Mouse (Mus musculus): ENCODE results near the gene Stk38. TPM values are rescaled to one million over a fixed set of nuclear protein-coding genes. Genes with fewer than 3 reads are reported as not detected.

The Stk38 gene
- polyA plus RNA-seq, 1 experiment from 2014 or later, result 118 TPM

- 87% methylated on average over 7 of the region's 7 CpGs for WGBS
- H3K4me2 ChIP-seq (ENCODE audit: low read depth, low read length), result no peak overlapping the region
- no peaks in the 10 kb centered on the region for H3K36me3 ChIP-seq (ENCODE audit: control insufficient read depth, insufficient read depth, low read length)
- H3K4me3 ChIP-seq (replicated peaks; ENCODE audit: low read length), result no peak overlapping the region
- no peak overlapping the region for H3K27ac ChIP-seq (ENCODE audit: low read length)
- H3K4me1 ChIP-seq (ENCODE audit: control insufficient read depth, insufficient read depth, low read length), result no peaks in the 10 kb centered on the region
- H3K9ac ChIP-seq (ENCODE audit: low read length), result no peak overlapping the region
- no peak for ATAC-seq (ENCODE audit: insufficient read depth, low FRiP score)
- 0 out of 2 replicates have a peak, but pooled peaks cover 6% of the 10 kb centered on the region for H3K9me3 ChIP-seq (replicated peaks; ENCODE audit: control insufficient read depth, low read length)
- H3K27me3 ChIP-seq (ENCODE audit: control insufficient read depth, insufficient read depth, low read length), result no peaks in the 10 kb centered on the region
Measured at GRCm38 (mm10) chr17:28944481-28944880, 63.3 kb downstream of the Stk38 start.

- Histone ChIP-seq H3K27ac (ENCODE audit: low read length) (no peak within 1 kb of the TSS), H3K4me1 (ENCODE audit: control insufficient read depth, insufficient read depth, low read length) (no peaks in the 10 kb centered on the region), H3K4me3 (replicated peaks; ENCODE audit: low read length) (no peak within 1 kb of the TSS), H3K27me3 (ENCODE audit: control insufficient read depth, insufficient read depth, low read length) (no peaks in the 10 kb centered on the region), H3K4me2 (ENCODE audit: low read depth, low read length) (no peak within 1 kb of the TSS), H3K9me3 (replicated peaks; ENCODE audit: control insufficient read depth, low read length) (0 out of 2 replicates have a peak, but pooled peaks cover 6% of the 10 kb centered on the region), H3K9ac (ENCODE audit: low read length) (no peak within 1 kb of the TSS), H3K36me3 (ENCODE audit: control insufficient read depth, insufficient read depth, low read length) (no peaks in the 10 kb centered on the region)
- ATAC-seq (ENCODE audit: insufficient read depth, low FRiP score), result no peak
- 78% methylated on average over 7 of the region's 7 CpGs for WGBS
Measured at GRCm38 (mm10) chr17:28943740-28944139, 64.1 kb downstream of the Stk38 start, which contains the start of gene Pxt1. Pxt1 (minus strand) TSS chr17:28943840.

GRCm38 (mm10) chr17:28942101-28942500 lies 65.7 kb downstream of the Stk38 start:
- no peaks in the 10 kb centered on the region for H3K27me3 ChIP-seq (ENCODE audit: control insufficient read depth, insufficient read depth, low read length)
- no peak for ATAC-seq (ENCODE audit: insufficient read depth, low FRiP score)
- H3K9me3 ChIP-seq (replicated peaks; ENCODE audit: control insufficient read depth, low read length), result 0 out of 2 replicates have a peak, but pooled peaks cover 2% of the 10 kb centered on the region
- 70% methylated on average over 10 of the region's 11 CpGs for WGBS
- H3K36me3 ChIP-seq (ENCODE audit: control insufficient read depth, insufficient read depth, low read length), result no peaks in the 10 kb centered on the region
- H3K4me1 ChIP-seq (ENCODE audit: control insufficient read depth, insufficient read depth, low read length), result no peaks in the 10 kb centered on the region
- H3K4me2 ChIP-seq (ENCODE audit: low read depth, low read length), result no peak overlapping the region
- H3K27ac ChIP-seq (ENCODE audit: low read length), result no peak overlapping the region
- no peak overlapping the region for H3K9ac ChIP-seq (ENCODE audit: low read length)
- H3K4me3 ChIP-seq (replicated peaks; ENCODE audit: low read length), result no peak overlapping the region

GRCm38 (mm10) chr17:28940776-28941555 lies 66.8 kb downstream of the Stk38 start:
- Histone ChIP-seq H3K9me3 (replicated peaks; ENCODE audit: control insufficient read depth, low read length) (no peaks in the 10 kb centered on the region), H3K9ac (ENCODE audit: low read length) (no peak overlapping the region), H3K4me2 (ENCODE audit: low read depth, low read length) (no peak overlapping the region), H3K4me3 (replicated peaks; ENCODE audit: low read length) (no peak overlapping the region), H3K4me1 (ENCODE audit: control insufficient read depth, insufficient read depth, low read length) (no peaks in the 10 kb centered on the region), H3K36me3 (ENCODE audit: control insufficient read depth, insufficient read depth, low read length) (no peaks in the 10 kb centered on the region), H3K27ac (ENCODE audit: low read length) (no peak overlapping the region), H3K27me3 (ENCODE audit: control insufficient read depth, insufficient read depth, low read length) (no peaks in the 10 kb centered on the region)
- WGBS, result 88% methylated on average over 25 of the region's 25 CpGs
- no peak for ATAC-seq (ENCODE audit: insufficient read depth, low FRiP score)

- 82% methylated on average over 10 of the region's 10 CpGs for WGBS
- Histone ChIP-seq H3K9ac (ENCODE audit: low read length) (no peak overlapping the region), H3K9me3 (replicated peaks; ENCODE audit: control insufficient read depth, low read length) (no peaks in the 10 kb centered on the region), H3K36me3 (ENCODE audit: control insufficient read depth, insufficient read depth, low read length) (no peaks in the 10 kb centered on the region), H3K4me2 (ENCODE audit: low read depth, low read length) (no peak overlapping the region), H3K27ac (ENCODE audit: low read length) (no peak overlapping the region), H3K4me3 (replicated peaks; ENCODE audit: low read length) (no peak overlapping the region), H3K4me1 (ENCODE audit: control insufficient read depth, insufficient read depth, low read length) (peaks cover under 1% of the 10 kb centered on the region; the same call in 1 of the 2 replicates), H3K27me3 (ENCODE audit: control insufficient read depth, insufficient read depth, low read length) (no peaks in the 10 kb centered on the region)
- no peak for ATAC-seq (ENCODE audit: insufficient read depth, low FRiP score)
Measured at GRCm38 (mm10) chr17:28936622-28937345, 71.0 kb downstream of the Stk38 start.

GRCm38 (mm10) chr17:28936133-28936532 lies 71.7 kb downstream of the Stk38 start:
- WGBS, result 88% methylated on average over 7 of the region's 7 CpGs
- H3K27me3 ChIP-seq (ENCODE audit: control insufficient read depth, insufficient read depth, low read length), result no peaks in the 10 kb centered on the region
- H3K4me1 ChIP-seq (ENCODE audit: control insufficient read depth, insufficient read depth, low read length), result peaks cover 7% of the 10 kb centered on the region
- no peak for ATAC-seq (ENCODE audit: insufficient read depth, low FRiP score)
- no peak overlapping the region for H3K4me2 ChIP-seq (ENCODE audit: low read depth, low read length)
- H3K9ac ChIP-seq (ENCODE audit: low read length), result no peak overlapping the region
- no peak overlapping the region for H3K27ac ChIP-seq (ENCODE audit: low read length)
- H3K4me3 ChIP-seq (replicated peaks; ENCODE audit: low read length), result no peak overlapping the region
- no peaks in the 10 kb centered on the region for H3K9me3 ChIP-seq (replicated peaks; ENCODE audit: control insufficient read depth, low read length)
- H3K36me3 ChIP-seq (ENCODE audit: control insufficient read depth, insufficient read depth, low read length), result no peaks in the 10 kb centered on the region

GRCm38 (mm10) chr17:28934120-28934916 lies 73.5 kb downstream of the Stk38 start:
- no peaks in the 10 kb centered on the region for H3K27me3 ChIP-seq (ENCODE audit: control insufficient read depth, insufficient read depth, low read length)
- 73% methylated on average over 19 of the region's 19 CpGs for WGBS
- no peaks in the 10 kb centered on the region for H3K36me3 ChIP-seq (ENCODE audit: control insufficient read depth, insufficient read depth, low read length)
- no peaks in the 10 kb centered on the region for H3K9me3 ChIP-seq (replicated peaks; ENCODE audit: control insufficient read depth, low read length)
- ATAC-seq (ENCODE audit: insufficient read depth, low FRiP score), result no peak
- H3K27ac ChIP-seq (ENCODE audit: low read length), result no peak overlapping the region
- no peak overlapping the region for H3K4me2 ChIP-seq (ENCODE audit: low read depth, low read length)
- no peak overlapping the region for H3K4me3 ChIP-seq (replicated peaks; ENCODE audit: low read length)
- peaks cover 20% of the 10 kb centered on the region for H3K4me1 ChIP-seq (ENCODE audit: control insufficient read depth, insufficient read depth, low read length)
- no peak overlapping the region for H3K9ac ChIP-seq (ENCODE audit: low read length)

GRCm38 (mm10) chr17:28932274-28932673 lies 75.5 kb downstream of the Stk38 start:
- H3K27ac ChIP-seq (ENCODE audit: low read length), result no peak overlapping the region
- H3K27me3 ChIP-seq (ENCODE audit: control insufficient read depth, insufficient read depth, low read length), result no peaks in the 10 kb centered on the region
- H3K4me3 ChIP-seq (replicated peaks; ENCODE audit: low read length), result no peak overlapping the region
- 60% methylated on average over 4 of the region's 4 CpGs for WGBS
- H3K9ac ChIP-seq (ENCODE audit: low read length), result no peak overlapping the region
- H3K4me2 ChIP-seq (ENCODE audit: low read depth, low read length), result no peak overlapping the region
- H3K36me3 ChIP-seq (ENCODE audit: control insufficient read depth, insufficient read depth, low read length), result no peaks in the 10 kb centered on the region
- H3K9me3 ChIP-seq (replicated peaks; ENCODE audit: control insufficient read depth, low read length), result no peaks in the 10 kb centered on the region
- no peak for ATAC-seq (ENCODE audit: insufficient read depth, low FRiP score)
- peaks cover 20% of the 10 kb centered on the region for H3K4me1 ChIP-seq (ENCODE audit: control insufficient read depth, insufficient read depth, low read length)

All from stomach, embryonic 16.5 days (tissue).